Mouse (Mus musculus) erythroblast, adult 5-6 weeks (primary cell): ENCODE data around the gene Arg2. TPM values are rescaled to one million over a fixed set of nuclear protein-coding genes. Genes with fewer than 3 reads are reported as not detected.
"Not testable (repeated sequence)": the region's sequence is repeated elsewhere in the genome, so short reads cannot be mapped to it uniquely, and the experiment has no call there.

Experiments
- ATAC-seq: replicated peaks from 2 replicates; pipeline ENCODE4 v1.8.0; 2016; ENCODE audit warnings: moderate number of reproducible peaks, mild to moderate bottlenecking, moderate TSS enrichment, inconsistent platforms; ENCODE audit not compliant: poor library complexity, low FRiP score, severe bottlenecking
- total RNA-seq, 2 experiments: library from RNA; stranded (forward) in 1 of 2; stranded (reverse) in 1 of 2; fragments of 150-400 nt in 1 of 2; fragments of 200-764, 138-1000 nt in 1 of 2; gene quantifications; 2 replicates each; pipeline versions ENCODE4 v1.2.3 to v1.2.4; 2015 to 2017; ENCODE audit warnings: low replicate concordance in 2 of 2

Arg2 gene
- total RNA-seq, 2 experiments from 2014 or later: 0.43 to 0.77 TPM

DNA sequence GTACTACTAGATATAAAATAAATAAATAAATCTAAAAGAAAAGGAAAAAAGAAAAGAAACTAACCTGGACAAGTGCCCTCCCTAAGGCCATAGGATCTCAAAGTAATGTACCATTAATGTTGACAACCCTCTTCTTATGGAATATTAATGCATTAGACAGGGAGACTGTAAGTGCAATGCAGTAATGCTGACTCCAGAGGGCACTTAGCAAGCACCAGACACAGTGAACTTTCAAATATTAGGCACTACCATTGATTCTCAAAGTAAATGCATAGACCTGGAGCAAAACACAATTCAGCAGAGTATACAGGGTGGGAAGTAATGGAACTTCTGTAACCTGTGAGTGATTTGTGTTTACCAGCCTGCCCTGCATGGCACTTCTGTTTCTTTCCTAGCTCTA is 38.6 kb downstream of the Arg2 start:
- ATAC-seq: no peak

DNA sequence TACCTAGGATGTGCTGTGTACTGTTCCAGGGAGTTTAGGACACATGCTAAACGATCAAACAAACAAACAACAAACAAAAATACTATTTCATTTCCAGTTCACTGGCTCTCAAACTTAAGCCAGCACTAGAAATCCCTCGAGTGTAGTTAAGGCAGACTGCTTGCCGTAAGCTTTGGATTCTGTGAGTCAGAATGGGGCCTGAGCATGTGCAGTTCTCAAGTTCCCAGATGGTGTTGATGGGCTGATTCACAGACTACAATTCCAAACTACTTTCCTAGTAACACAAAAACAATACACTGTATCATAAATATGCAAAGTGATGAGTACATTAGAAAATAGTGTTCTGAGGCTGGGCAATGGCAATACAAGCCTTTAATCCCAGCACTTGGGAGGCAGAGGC is 39.8 kb downstream of the Arg2 start:
- ATAC-seq: no peak

DNA sequence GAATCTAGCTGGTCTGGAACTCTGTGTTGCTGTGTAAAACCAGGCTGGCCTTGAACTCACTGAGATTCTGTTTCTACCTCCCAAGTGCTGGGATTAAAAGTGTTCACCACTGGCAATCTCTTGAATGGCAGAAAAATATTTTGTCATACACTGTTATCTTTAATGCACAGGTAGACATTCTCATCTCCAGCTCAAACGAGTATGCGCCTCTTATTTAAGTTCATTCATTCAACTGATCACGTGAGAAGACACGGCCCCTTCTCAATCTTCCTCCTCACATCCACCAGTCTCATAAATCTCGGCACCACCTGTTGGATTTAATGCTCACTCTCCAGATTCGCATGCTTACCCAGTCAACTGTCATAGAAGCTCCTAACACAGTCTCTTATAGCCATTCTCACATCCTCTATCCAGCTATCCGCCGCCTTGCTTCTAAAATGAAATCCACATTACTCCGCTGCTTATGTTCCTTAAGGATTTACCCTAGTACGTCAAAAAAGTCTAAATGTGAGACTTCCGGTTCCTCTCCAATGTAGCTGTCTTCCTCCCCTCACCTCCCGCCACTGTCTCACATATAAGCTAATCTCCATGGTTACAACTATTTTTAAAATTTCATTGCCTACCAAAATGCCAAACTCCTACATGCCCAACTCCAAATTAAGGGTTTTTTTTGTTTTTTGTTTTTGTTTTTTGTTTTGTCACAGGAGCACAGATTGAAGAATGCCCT is 40.9 kb downstream of the Arg2 start:
- no peak for ATAC-seq

DNA sequence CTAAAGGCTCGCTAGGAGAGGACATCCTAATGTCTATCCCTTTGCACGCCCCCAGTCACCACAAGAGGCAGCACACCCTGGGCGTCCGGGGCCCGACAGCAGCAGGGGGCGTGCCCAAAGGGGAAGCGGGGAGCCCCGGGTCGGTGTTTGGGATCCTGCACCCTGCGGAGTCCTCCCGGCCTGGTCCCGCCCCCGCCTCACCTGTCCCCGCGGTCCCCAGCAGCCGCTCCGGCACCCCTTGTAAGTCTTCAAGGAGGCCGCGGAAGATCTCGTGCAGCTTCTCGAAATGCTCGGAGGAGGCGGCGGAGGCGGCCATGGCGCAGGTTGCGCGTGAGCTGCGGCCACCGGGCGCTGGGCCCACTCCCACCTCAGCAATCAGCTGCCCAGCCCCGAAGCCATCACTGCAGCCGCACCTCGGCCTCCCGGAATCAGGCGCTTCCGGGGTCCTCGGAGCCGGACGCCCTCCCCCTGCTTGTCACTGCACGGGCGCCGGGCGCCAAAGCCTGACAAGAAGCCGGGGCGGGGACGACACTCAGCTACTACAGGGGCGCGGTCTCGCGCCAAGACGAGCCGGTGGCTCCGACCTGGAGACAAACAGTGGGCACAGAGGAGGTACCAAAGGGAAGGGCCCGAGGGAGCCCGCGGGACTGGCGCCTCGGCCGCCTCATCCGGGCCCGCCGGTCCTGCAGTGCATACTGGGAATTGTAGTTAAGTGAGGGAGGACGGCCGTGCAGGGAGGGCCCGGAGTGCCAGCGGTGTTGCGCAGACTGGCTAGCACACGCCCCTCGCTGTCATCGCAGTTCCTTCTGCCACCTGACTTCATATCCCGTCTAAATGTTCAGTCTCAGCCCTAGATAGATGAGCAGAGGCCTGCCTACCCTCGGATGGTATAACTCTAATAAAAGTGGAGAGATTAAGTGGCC is 41.7 kb downstream of the Arg2 start, which contains the start of gene Vti1b:
Gene Vti1b (minus strand): TSS at position 649 of the 923 bp plus-strand sequence.
- ATAC-seq: peak; percentile 97

DNA sequence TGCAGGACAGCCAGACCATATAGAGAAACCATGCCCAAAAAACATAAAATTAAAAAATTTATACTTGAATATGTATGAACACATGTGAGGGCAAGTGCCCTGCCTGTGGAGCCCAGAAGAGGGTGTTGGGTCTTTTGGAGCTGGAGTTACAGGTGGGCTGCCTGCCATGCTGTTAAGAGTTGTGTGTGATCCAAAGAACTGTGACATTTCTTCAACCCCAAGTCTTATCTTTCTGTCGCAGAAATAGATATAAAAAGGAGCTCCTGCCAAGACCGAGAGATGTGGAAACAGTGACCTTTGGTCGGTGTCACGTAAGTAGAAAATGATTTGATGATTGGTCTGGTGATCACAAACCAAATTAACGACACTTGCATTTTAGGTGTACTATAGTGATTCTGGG is 43.1 kb downstream of the Arg2 start:
- ATAC-seq: no peak

DNA sequence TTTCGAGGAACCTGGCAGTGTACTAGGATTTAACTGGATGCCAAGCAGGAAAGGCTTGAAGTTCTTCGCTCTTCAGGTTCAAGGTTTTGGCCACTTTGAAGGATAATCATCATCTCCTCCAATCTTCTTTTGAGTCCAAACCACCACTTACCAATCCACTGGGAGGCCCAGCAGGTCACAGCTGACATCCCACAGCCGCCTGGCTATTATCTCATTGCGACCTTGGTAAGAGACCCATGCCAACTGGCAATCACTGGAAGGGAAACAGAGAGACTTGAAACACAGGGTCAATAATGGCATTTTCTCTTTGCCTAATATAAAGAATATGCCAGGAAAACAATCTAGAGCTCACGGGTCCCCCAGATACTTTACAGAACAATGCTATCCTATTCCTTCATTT is 45.4 kb downstream of the Arg2 start:
- no peak for ATAC-seq

DNA sequence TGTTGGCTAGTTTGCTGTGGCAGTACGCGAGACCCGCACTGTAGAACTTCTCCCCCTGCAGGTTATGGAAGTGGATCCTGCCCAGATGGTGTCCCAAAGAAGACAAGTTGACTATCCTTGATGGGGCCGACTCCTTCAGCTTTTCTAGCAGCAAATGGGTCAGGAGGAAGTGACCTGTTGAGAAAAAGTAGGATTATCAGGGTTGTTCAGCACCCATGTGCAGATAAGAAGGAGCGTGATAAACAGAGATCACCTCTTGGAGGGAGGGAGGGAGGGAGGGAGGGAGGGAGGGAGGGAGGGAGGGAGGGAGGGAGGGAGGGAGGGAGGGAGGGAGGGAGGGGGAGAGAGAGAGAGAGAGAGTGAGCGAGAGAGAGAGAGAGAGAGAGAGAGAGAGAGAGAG is 54.6 kb downstream of the Arg2 start:
- not testable (repeated sequence) for ATAC-seq

DNA sequence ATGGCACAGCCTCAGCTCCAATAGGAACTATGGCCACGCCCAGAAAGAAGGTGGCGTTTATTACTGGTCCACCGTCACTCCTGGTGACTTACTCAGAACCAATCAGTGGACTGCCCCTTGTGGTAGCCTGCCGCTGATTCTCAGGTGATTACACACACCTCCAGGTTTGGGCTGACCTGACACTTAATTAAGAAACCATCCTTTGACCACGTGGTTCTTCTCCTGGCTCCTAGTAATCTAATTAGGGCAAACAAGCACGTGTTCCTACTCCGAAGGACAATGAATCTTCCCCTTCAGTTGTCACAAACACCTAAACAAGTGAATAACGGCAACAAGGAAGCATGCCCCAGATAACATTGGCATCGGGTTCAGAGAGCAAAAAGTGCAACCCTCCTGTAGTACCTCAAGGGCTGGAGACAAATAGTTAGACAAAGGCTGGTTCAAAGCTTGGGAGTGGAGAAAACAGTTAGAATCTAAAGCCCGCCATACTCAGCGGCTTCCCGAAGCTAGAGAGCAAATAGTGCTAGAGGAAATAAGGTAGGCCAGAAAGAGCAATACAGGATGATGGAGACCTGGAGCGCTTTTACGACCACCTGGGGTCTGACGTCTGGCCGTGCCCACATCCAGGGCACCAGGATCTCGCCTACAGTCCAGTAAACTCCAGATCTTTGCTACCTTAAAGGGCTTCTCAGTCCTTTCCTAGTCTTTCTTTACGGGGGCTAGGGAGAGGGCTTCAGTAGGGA is 60.5 kb downstream of the Arg2 start:
- peak; percentile 95 for ATAC-seq

DNA sequence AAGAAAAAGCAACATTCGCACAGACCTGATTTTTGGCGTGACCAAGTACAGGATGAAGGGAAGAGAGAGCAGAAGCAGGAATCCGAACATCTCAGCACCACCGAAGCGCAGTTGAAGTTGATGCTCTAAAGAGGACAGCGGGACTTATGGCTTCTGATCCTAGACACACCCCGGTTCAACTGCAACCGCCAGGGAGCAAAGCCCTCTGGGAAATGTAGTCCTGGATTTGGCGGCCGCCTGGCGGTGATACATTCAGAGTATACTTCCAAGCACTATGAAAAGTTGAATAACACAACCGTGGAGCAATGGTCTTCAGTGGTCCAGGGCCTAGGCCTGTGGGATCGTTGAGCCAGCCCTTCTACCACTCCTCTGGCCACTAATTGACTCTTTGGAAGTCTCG is 61.1 kb downstream of the Arg2 start:
- ATAC-seq: peak; percentile 92

DNA sequence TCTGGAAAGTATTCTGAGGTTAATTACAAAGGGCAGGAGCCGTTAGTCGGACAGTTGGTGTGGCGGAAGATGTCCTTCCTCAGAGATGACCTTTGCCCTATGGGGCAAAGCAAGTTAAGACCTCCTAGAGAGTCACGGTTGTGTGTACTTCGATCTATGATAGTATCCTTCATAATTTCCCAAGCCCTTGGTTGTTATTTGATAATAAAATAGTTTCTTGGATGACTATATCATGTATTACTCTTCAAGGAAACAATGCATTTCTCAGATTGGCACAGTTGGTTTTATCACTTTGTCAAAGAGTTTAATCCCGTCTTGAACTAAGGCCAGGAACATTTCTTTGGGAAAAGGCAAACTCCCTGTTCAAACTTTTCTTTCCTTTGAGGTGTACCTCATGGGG is 61.6 kb downstream of the Arg2 start, which contains the start of gene Rdh11:
Gene Rdh11 (minus strand): TSS at position 101 of the 400 bp plus-strand sequence.
- ATAC-seq: no peak

DNA sequence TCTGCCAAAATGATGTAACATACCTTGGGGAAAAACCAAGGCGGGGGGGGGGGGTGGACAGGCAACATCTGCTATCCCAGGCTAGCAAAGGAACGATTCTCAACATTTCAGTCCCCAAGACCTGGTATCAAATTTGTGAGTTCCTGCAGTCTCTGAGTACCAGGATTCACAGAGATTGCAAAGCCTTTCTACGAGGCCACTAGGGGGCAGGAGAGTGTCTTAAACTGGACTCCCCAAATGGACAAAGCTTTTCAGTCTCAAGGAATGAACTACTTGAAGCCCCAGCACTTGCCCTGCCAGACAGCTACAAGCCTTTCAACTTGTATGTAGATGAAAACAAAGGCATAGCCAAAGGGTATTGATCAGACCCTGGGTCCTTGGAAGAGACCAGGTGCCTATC is 62.9 kb downstream of the Arg2 start:
- ATAC-seq: 0 out of 2 replicates have a peak, but pooled peaks have one; percentile 35

DNA sequence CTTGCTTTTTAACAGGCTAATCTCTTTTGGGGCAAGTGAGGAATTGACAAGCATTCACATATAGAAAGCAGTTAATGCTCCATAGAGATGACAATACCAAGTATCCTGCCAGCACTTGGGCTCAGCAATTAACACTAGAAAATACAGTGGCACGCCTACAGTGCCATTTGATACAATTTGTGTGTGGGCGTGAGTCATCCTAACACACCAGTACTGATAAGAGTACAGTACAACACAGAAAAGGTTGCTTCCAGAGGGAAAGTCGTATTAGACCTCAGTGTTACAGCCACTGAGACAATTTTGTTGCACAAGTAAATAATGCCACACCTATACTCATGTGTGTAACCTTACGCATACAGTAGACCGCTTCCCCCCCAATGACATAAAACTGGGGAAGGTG is 66.5 kb downstream of the Arg2 start:
- ATAC-seq: no peak

DNA sequence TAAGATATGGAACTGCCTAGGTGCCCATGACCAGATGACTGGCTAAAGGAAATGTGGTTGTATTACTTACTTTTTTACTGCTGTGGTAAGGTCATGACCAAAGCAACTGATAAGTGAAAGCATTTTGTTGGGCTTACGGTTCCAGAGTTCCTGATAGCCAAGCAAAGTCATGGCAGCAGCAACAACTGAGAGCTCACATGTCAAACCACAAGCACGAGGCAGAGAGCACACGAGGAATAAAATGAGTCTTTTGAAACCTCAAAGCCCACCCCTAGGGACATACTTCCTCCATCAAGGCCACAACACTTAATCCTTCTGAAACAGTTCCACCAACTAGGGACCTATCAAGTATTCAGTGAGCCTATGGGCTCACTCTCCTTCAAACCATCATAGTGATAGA is 71.3 kb downstream of the Arg2 start:
- ATAC-seq: no peak

Other genes with a start within 250 kb of the Arg2 start
- gene Plek2, start 223.8 kb upstream of the Arg2 start, total RNA-seq (2015; ENCODE audit: low replicate concordance): 6.7 TPM in 1 of 2 replicates, not detected in the other
- 2.6 and 5.3 TPM in 2 replicates for gene Plek2, start 223.8 kb upstream of the Arg2 start, total RNA-seq (2017; ENCODE audit: low replicate concordance)
- 7.1 and 9.0 TPM in 2 replicates for gene Tmem229b, start 123.2 kb upstream of the Arg2 start, total RNA-seq (2015; ENCODE audit: low replicate concordance)
- gene Tmem229b, start 123.2 kb upstream of the Arg2 start, total RNA-seq (2017; ENCODE audit: low replicate concordance): 5.4 and 9.5 TPM in 2 replicates
- gene Plekhh1, start 101.6 kb upstream of the Arg2 start, total RNA-seq (2015; ENCODE audit: low replicate concordance): not detected in 2 replicates
- not detected in 2 replicates for gene Plekhh1, start 101.6 kb upstream of the Arg2 start, total RNA-seq (2017; ENCODE audit: low replicate concordance)
- 3.1 and 8.4 TPM in 2 replicates for gene Pigh, start 41.1 kb upstream of the Arg2 start, total RNA-seq (2015; ENCODE audit: low replicate concordance)
- 1.5 and 2.2 TPM in 2 replicates for gene Pigh, start 41.1 kb upstream of the Arg2 start, total RNA-seq (2017; ENCODE audit: low replicate concordance)
- gene Vti1b, start 41.9 kb downstream of the Arg2 start, total RNA-seq (2015; ENCODE audit: low replicate concordance): 3.1 and 9.2 TPM in 2 replicates
- 31.4 and 41.3 TPM in 2 replicates for gene Vti1b, start 41.9 kb downstream of the Arg2 start, total RNA-seq (2017; ENCODE audit: low replicate concordance)
- gene Rdh11, start 61.5 kb downstream of the Arg2 start, total RNA-seq (2015; ENCODE audit: low replicate concordance): 4.4 and 5.2 TPM in 2 replicates
- gene Rdh11, start 61.5 kb downstream of the Arg2 start, total RNA-seq (2017; ENCODE audit: low replicate concordance): 6.4 and 6.6 TPM in 2 replicates
- gene Rdh12, start 78.1 kb downstream of the Arg2 start, total RNA-seq (2015; ENCODE audit: low replicate concordance): 10.7 and 16.1 TPM in 2 replicates
- gene Rdh12, start 78.1 kb downstream of the Arg2 start, total RNA-seq (2017; ENCODE audit: low replicate concordance): 2.6 and 4.5 TPM in 2 replicates
- gene Zfyve26, start 165.5 kb downstream of the Arg2 start, total RNA-seq (2015; ENCODE audit: low replicate concordance): 40.0 and 41.0 TPM in 2 replicates
- 18.8 and 29.4 TPM in 2 replicates for gene Zfyve26, start 165.5 kb downstream of the Arg2 start, total RNA-seq (2017; ENCODE audit: low replicate concordance)
- 3.5 TPM in 1 of 2 replicates, not detected in the other for gene Rad51b, start 166.5 kb downstream of the Arg2 start, total RNA-seq (2015; ENCODE audit: low replicate concordance)
- 2.9 and 4.2 TPM in 2 replicates for gene Rad51b, start 166.5 kb downstream of the Arg2 start, total RNA-seq (2017; ENCODE audit: low replicate concordance)